Mouse (Mus musculus) limb, embryonic 10.5 days (tissue): Measurements from ENCODE around the gene Brms1. TPM values are rescaled to one million over a fixed set of nuclear protein-coding genes. Genes with fewer than 3 reads are reported as not detected.

Source experiments
- DNase-seq: peaks from one replicate; pipeline ENCODE4 v3.0.0-alpha.2; 2017; ENCODE audit warnings: low spot score
- H3K27ac ChIP-seq: fragments of 300-500 bp; sonication (generic); 2 replicates; pipeline ENCODE4 v1.5.1; 2016; ENCODE audit warnings: mild to moderate bottlenecking
- H3K27me3 ChIP-seq: fragments of 300-500 bp; sonication (generic); 2 replicates; pipeline ENCODE4 v1.6.1; 2016; ENCODE audit warnings: low read depth, mild to moderate bottlenecking; ENCODE audit not compliant: poor library complexity, severe bottlenecking
- H3K36me3 ChIP-seq: fragments of 300-500 bp; sonication (generic); 2 replicates; pipeline ENCODE4 v1.6.1; 2016; ENCODE audit warnings: mild to moderate bottlenecking, moderate library complexity
- H3K4me1 ChIP-seq: fragments of 300-500 bp; sonication (generic); 2 replicates; pipeline ENCODE4 v1.6.1; 2016
- H3K4me3 ChIP-seq: fragments of 300-500 bp; sonication (generic); 2 replicates; pipeline ENCODE4 v1.5.1; 2016; ENCODE audit warnings: mild to moderate bottlenecking, moderate library complexity
- H3K9me3 ChIP-seq: fragments of 300-500 bp; sonication (generic); replicated peaks from 2 replicates; pipeline ENCODE4 v1.6.1; 2016; ENCODE audit warnings: mild to moderate bottlenecking
- WGBS: fragments of 180-500 bp; shearing (Covaris S2); methylation state at CpG from one replicate; pipeline ENCODE4 v1.1.7; 2016; 5-methylcytosine and 5-hydroxymethylcytosine counted together
- polyA plus RNA-seq: library from polyadenylated mRNA; unstranded; fragments of >200 nt; fragmentation: Nextera tagmentation; extraction: Ambion mirVana; gene quantifications from 2 replicates; pipeline ENCODE4 v1.2.1, GENCODE M21; 2016

The Brms1 gene
- polyA plus RNA-seq, 1 experiment from 2014 or later: 74.6 TPM

DNA sequence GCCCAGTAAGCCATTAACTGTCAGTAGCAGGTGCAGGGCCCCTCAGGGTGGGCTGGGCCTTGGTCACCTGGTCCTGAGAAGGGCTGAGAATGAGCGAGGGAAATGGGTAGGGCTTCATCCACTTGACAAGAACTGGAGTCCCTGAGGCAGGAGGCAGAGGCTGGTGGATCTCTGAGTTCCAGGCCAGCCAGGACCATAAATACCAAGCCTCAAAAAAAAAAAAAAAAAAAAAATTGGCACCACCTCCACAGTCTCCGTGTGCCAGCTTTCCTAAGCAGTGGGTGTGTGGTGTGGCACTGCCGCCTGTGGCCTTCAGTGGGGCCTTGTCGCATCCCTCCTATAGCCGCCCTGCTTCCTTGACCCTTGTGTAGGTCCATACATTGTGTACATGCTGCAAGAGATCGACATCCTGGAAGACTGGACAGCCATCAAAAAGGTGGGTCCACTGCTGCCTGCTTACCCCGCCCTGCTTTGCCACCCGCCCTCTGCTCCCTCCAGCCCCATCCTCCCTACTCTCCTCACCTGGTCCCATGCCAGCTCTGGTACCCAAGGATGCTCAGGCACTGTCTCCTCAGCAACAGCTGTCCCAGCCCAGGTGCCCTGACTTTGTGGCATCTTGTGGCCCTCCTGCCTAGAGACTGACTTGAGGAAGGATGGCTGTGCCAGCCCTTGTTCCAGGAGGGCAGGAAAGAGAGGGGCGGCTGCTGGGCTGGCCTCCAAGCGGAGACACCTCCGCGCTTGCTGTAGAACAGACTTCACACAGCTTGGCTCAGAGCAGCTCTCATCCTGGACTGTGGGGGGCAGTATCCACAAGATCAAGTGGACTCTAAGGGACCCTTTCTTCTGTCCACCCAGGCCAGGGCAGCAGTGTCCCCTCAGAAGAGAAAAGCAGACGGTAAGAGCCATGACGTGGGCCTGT, 7.2 kb downstream of the Brms1 start:
- no peaks in the 10 kb centered on the region for H3K9me3 ChIP-seq
- 90% methylated on average over 14 of the region's 14 CpGs for WGBS
- H3K27ac ChIP-seq: no peak overlapping the region
- H3K27me3 ChIP-seq: peaks cover 40% of the 10 kb centered on the region
- no peak for DNase-seq
- peaks cover 58% of the 10 kb centered on the region for H3K36me3 ChIP-seq
- no peak overlapping the region for H3K4me3 ChIP-seq
- peaks cover 38% of the 10 kb centered on the region for H3K4me1 ChIP-seq

DNA sequence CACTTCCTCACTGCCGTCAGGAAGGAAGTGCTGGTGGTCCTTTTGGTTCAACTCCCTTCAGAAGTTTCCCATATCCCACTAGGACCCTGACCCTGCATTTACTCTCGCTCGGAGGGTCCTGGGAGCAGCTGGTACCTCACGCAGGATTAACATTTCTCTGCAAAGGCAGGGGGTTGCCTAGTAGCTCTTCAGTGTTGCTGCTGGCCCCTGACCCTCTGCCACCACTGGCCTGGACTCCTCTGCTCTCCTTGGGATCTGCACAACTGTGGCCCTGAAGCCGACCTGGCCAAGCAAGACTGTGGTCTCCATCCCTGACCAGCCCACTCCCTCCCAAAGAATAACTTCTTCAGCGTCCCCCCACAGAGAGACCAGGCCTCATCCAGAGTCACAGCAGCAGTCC, 8.2 kb downstream of the Brms1 start:
- Histone ChIP-seq H3K27ac (no peak overlapping the region), H3K27me3 (peaks cover 49% of the 10 kb centered on the region), H3K36me3 (peaks cover 50% of the 10 kb centered on the region), H3K4me1 (peaks cover 38% of the 10 kb centered on the region), H3K9me3 (no peaks in the 10 kb centered on the region), H3K4me3 (peak overlapping the region; percentile 41; the same call in 1 of the 2 replicates)
- no peak for DNase-seq
- WGBS: 84% methylated on average over 6 of the region's 6 CpGs

DNA sequence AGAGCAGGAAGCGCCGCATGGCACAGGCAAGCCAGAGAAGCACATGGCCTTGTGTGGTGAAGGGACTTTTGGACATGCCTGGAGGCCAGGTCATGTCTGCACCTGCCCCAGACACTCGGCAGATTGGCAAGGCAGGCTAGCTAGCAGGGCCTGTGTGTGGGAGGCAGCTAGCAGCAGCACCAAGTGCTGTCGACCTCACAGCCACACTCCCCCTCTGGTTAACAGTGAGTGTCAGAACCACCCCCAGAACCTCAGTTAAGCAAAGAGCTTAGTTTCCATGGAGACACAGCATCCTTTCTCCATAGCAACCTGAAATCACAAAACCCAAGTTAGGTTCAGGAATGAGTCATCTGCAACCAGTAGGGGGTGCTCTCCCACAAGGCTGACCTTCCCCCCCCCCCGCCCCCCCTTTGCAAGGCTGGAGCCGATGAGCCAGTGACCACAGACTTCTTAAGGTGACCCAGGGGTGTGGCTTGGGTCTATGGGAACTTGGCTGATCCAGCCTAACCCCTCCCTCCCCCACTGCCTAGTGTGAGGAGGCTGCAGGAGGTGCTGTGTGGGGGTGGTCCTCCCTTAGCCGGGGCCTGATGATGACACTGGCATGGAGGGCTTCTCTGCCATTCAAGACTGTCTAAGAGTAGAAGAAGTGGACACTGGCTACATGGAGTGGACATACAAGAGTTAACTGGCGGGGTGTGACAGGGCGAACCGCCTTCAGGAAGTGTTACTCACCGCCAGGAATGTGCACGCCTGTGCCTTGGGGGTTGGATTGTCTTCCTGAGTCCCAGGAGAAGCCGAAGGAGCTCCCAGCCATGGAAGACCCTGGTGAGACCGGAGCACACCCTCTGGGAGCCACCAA, 9.1 kb downstream of the Brms1 start, which contains the start of gene Rin1:
Gene Rin1, plus strand, starts transcription at position 435 of the 859 bp plus-strand sequence.
- no peaks in the 10 kb centered on the region for H3K9me3 ChIP-seq
- H3K27me3 ChIP-seq: peaks cover 58% of the 10 kb centered on the region
- H3K4me3 ChIP-seq: peak within 1 kb of the TSS; percentile 41
- peaks cover 48% of the 10 kb centered on the region for H3K36me3 ChIP-seq
- H3K27ac ChIP-seq: peak within 1 kb of the TSS; percentile 63
- DNase-seq: peak; percentile 73
- H3K4me1 ChIP-seq: peaks cover 38% of the 10 kb centered on the region
- 19% methylated on average over 14 of the region's 14 CpGs for WGBS

DNA sequence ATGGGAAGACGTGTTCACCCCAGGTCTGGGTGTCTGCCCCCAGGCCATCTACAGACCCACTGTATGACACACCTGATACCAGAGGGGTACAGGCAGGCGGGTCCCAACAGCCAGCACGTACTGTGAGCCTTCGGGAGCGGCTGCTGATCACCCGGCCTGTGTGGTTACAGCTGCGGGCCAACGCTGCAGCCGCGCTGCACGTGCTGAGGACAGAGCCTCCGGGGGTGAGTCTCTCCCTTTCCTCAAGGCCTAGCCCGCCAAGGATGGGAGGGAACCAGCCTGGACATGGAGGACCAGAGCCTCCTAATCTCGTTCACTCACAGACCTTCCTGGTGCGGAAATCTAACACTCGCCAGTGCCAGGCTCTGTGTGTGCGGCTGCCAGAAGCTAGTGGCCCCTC, 9.9 kb downstream of the Brms1 start:
- Histone ChIP-seq H3K36me3 (peaks cover 41% of the 10 kb centered on the region), H3K27ac (peak overlapping the region; percentile 63), H3K4me1 (peaks cover 39% of the 10 kb centered on the region), H3K27me3 (peaks cover 62% of the 10 kb centered on the region), H3K9me3 (no peaks in the 10 kb centered on the region), H3K4me3 (peak overlapping the region; percentile 41)
- WGBS: 7% methylated on average over 17 of the region's 17 CpGs
- peak; percentile 59 for DNase-seq

DNA sequence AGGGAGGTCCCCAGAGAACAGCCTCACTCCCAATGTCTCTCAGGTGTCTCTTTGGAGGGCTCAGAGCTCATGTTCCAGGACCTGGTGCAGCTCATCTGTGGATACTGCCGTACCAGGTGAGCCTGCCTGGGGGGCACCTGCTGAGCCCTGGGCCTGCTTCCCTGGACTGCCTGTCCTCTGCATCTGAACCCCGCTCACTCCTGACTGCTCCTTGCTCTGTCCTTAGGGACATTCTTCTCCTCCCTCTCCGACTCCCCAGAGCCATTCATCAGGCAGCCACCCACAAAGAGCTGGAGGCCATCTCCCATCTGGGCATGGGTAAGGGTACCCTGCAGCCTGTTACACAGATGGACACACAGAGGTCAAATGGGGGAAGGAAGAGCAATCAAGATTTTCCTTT, 10.4 kb downstream of the Brms1 start:
- Histone ChIP-seq H3K27ac (peak overlapping the region; percentile 63), H3K4me1 (peaks cover 44% of the 10 kb centered on the region), H3K36me3 (peaks cover 36% of the 10 kb centered on the region), H3K4me3 (peak overlapping the region; percentile 41), H3K9me3 (no peaks in the 10 kb centered on the region), H3K27me3 (peaks cover 62% of the 10 kb centered on the region)
- no peak for DNase-seq
- 41% methylated on average over 3 of the region's 3 CpGs for WGBS

DNA sequence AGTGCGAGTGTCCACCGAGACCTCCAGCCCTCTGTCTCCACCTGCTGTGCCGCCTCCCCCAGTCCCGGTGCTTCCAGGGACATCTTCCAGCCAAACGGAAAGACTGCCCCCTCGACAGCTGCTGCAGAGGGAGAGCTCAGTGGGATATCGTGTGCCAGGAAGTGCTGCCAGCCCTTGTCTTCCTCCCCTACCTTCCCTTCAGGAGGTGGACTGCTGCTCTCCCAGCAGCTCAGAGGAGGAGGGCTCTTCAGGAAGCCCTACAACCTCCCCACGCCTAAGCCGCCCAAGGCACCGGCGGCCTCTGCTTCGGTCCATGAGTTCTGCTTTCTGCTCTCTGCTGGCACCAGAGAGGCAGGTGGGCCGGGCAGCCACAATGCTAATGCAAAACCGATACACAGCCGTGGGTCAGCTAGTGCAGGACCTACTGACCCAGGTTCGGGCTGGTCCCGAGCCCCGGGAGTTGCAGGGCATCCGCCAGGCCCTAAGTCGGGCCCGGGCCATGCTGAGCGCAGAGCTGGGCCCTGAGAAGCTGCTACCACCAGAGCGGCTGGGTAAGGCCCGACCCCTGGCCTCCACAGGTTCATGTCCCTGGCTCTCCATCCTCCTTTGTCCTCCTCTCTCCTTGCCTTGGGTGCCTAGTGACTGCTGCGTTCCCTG, 11.1 kb downstream of the Brms1 start:
- Histone ChIP-seq H3K36me3 (peaks cover 28% of the 10 kb centered on the region), H3K27ac (peak overlapping the region; percentile 50; the same call in 1 of the 2 replicates), H3K4me1 (peaks cover 51% of the 10 kb centered on the region), H3K9me3 (no peaks in the 10 kb centered on the region), H3K4me3 (peak overlapping the region; percentile 41; the same call in 1 of the 2 replicates), H3K27me3 (peaks cover 62% of the 10 kb centered on the region)
- 21% methylated on average over 25 of the region's 25 CpGs for WGBS
- no peak for DNase-seq

DNA sequence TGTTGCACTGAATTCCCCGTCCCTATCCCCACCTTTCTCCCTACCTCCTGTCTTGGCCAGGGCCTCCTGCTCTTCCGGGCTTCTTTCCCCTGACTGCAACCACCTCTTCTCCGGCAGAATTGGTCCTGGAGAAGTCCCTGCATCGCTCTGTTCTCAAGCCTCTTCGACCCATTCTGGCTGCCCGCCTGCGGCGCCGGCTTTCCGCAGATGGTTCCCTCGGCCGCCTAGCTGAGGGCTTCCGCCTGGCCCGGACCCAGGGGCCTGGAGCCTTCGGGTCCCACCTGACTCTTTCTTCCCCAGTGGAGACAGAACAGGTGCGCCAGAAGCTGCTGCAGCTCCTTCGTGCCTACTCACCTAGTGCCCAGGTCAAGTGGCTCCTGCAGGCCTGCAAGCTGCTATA, 11.7 kb downstream of the Brms1 start:
- no peak for DNase-seq
- 49% methylated on average over 17 of the region's 17 CpGs for WGBS
- H3K4me3 ChIP-seq: no peak overlapping the region
- H3K9me3 ChIP-seq: no peaks in the 10 kb centered on the region
- peak overlapping the region; percentile 50; the same call in 1 of the 2 replicates for H3K27ac ChIP-seq
- H3K36me3 ChIP-seq: peaks cover 23% of the 10 kb centered on the region
- peaks cover 55% of the 10 kb centered on the region for H3K4me1 ChIP-seq
- H3K27me3 ChIP-seq: peaks cover 62% of the 10 kb centered on the region

DNA sequence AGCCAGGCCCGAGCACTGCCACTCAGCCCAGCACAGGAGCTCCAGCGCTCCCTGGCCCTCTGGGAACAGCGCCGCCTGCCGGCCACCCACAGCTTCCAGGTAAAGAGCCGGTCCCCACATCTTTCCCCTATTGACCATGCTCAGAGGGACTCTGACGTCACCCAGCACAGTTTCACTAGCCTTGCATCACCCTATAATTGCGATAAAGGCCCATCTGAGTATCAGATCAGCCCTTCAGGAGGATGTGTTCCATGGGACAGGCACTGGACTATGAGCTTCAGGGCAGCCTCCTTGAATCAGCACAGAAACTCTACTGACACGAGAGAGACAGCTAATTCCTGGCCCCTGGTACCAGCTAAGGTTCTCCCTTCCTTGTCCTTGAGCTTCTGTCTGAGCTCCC, 12.8 kb downstream of the Brms1 start:
- no peak overlapping the region; the same call in 1 of the 2 replicates for H3K27ac ChIP-seq
- peaks cover 65% of the 10 kb centered on the region for H3K4me1 ChIP-seq
- 17% methylated on average over 9 of the region's 9 CpGs for WGBS
- no peak overlapping the region for H3K4me3 ChIP-seq
- peaks cover 12% of the 10 kb centered on the region for H3K36me3 ChIP-seq
- H3K27me3 ChIP-seq: peaks cover 62% of the 10 kb centered on the region
- peak; percentile 90 for DNase-seq
- no peaks in the 10 kb centered on the region for H3K9me3 ChIP-seq

DNA sequence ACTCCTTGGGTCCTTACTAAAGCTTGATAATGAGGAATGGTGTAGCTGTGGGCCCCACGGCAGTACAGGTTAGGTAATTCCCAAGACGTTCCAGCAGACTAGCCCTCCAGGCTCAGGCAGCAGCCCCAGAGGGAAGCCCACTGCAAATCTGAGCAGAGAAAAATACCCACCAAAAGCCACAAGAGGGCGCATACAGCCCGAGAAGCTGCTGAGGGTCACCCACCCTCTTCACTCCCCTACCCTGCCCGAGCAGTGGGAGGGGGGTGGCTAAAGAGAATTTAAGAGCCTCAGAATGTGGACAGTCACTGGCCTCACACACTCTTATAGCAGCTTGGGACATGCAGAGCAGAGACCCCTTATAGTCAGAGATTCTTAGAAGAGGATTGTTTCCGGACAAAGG, 15.1 kb downstream of the Brms1 start:
- peak overlapping the region; percentile 29 for H3K4me3 ChIP-seq
- whole genome bisulfite sequencing: 11% methylated on average over 6 of the region's 6 CpGs
- H3K27ac ChIP-seq: peak overlapping the region; percentile 78
- H3K4me1 ChIP-seq: peaks cover 70% of the 10 kb centered on the region
- H3K36me3 ChIP-seq: no peaks in the 10 kb centered on the region
- H3K27me3 ChIP-seq: peaks cover 43% of the 10 kb centered on the region
- peak; percentile 83 for DNase-seq
- H3K9me3 ChIP-seq: no peaks in the 10 kb centered on the region

DNA sequence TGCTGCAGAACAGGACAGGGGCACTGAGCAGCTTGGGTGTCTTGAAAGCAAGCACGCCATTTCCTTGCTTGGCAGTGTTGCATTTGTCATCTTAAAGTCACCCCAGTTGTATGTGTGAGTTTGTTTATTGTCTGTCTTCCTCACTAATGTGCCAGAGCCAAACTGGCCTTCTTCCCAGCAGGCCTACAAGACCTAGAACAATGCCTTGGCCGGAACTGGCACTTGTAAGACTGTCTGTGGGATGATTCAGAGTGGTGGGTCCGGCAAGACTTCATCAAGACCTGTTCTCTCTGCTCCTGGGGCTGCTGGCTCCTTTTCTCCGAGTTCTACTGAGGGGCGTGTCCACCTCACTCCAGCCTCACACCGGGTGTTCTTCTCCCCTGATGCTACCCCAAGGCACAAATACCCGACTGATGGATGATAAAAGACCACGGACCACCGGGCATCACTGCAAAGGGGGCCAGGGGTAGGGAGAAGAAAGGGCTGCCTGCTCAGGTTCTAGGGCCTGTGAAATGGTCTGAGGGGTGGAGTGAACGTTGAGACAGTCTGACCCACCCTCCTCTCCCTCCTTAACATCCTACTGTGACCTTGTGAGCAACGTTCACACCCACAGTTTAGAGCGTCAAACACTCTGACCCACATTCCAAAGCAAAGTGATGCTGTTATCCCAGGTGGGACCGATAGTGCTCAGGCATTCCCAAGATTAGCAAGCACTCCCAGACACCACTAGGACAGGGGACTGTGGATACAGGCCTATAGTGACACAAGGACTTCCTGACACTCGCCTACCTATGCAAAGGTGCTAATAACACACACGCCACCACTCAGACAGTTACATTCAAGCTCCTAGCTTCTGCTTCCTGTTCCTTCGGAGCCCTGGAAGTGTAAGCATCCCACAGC, 17.0 kb downstream of the Brms1 start:
- Histone ChIP-seq H3K27ac (peak overlapping the region; percentile 82), H3K4me3 (peak overlapping the region; percentile 25; the same call in 1 of the 2 replicates), H3K9me3 (no peaks in the 10 kb centered on the region)

DNA sequence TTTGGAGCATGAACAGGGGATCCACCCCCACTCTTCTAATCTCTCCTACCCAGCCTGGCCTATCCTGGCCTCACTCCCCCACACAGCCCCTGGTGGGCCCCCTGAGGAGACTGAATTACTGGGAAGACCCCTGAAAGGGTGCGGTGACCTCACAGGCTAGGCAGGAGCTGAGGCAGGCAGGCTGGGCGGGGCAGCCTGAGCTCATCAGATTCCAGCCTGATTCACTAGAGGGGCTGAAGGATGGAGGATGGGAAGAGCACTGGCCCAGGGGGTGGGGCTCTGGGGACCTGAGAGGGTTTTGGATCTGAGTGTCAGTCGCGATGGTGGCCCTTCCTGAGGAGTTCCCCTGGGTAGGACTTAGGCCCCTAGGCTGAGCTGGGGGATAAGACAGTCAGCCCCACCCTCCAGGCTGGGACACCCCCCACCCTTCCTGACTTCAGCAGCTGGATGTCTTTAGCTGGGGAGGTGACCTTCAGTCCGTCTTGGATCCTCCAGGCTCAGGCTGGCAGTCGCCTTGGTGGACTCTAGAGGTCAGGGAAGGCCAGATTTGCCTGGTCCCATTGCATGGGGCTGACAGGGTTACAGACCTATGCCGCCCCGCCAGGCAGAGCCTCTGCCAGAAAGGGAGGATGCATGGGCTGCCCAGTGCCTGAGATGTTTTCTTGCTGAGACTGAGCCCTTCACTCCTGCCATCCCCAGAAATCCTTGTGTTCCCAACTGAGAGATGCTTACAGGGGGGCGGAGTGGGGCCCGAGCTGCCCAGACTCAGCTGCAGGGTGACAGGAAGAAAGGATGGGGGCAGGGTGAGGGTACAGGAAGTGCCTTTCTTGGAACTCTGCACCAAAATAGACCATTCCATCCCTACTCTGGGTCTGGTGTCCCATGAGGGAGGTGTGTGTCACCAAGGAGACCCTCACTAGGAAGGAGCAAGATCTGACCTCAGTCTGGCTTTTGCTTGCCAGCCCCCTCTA, 17.9 kb downstream of the Brms1 start:
- peaks cover 15% of the 10 kb centered on the region for H3K27me3 ChIP-seq
- no peak for DNase-seq
- H3K9me3 ChIP-seq: no peaks in the 10 kb centered on the region
- peak overlapping the region; percentile 82 for H3K27ac ChIP-seq
- 12% methylated on average over 10 of the region's 10 CpGs for WGBS
- H3K36me3 ChIP-seq: no peaks in the 10 kb centered on the region
- H3K4me1 ChIP-seq: peaks cover 69% of the 10 kb centered on the region
- peak overlapping the region; percentile 25 for H3K4me3 ChIP-seq

More for the DNA sequence above, 17.0 kb downstream of the Brms1 start:
- peak; percentile 29 for DNase-seq
- Histone ChIP-seq H3K36me3 (no peaks in the 10 kb centered on the region), H3K4me1 (peaks cover 68% of the 10 kb centered on the region), H3K27me3 (peaks cover 25% of the 10 kb centered on the region)
- 22% methylated on average over 16 of the region's 16 CpGs for WGBS
